Mouse (Mus musculus) cerebellum, adult (tissue): ENCODE measurements around the gene Sfxn5.

ENCODE experiments used
- ATAC-seq: cut with Nextera tagmentation; 2 replicates; pipeline ENCODE4 v1.9.2; 2017; ENCODE audit warnings: mild to moderate bottlenecking, moderate library complexity, mixed read lengths; ENCODE audit not compliant: insufficient number of reproducible peaks, low FRiP score, low TSS enrichment

Sfxn5 gene

DNA sequence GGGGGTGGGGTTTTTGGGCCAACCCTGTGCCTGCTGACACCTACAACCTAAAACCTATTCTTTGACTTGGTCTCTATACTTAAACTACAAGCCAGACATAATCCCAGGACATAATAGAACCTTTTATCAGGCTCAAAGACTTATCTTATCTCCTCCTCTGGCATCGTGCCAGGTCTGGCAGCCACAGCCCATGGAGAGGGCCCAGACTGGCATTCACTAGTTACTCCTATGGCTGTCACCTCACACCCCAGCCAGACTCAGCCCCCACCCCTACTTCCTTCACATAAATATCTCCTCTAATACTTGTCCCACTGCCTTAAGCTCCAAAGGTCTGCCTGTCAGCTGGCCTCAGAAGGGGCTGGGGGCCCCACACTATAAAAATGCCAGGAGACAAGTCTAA is 33.2 kb upstream of the Sfxn5 start:
- ATAC-seq, result no peak

DNA sequence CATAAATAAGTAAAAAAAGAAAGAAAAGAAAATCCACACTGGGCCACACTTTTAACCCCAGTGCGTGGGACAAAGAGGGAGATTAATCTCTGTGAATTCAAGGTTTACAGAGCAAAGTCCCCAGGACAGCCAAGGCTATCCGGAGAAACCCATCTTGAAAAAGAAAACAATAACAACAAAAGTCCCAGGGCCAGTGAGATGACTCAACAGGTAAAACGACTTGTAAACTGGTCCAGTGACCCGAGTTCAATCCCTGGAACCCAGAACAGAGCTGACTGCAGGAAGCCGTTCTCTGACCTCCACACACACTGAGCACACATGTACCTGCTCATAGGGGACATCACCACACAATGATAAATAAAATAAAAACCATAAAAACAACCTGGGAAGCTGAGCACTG is 31.2 kb upstream of the Sfxn5 start:
- no peak for ATAC-seq

DNA sequence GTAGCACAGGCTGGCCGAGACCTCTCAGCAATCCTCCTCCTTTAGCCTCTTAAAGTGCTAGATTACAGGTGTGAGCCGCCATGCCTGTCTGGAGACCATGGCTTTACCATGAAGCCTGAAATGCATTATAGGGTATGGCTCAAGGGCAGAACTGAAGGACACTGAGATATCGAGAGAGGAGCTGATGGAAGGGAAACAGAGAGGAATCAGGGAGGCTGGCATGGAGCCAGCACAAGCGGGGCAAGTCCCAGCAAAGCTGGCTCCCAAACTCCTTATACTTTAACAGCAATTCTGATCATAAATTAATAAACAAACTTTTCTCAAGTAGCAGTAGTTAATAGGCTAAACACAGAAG is 30.7 kb upstream of the Sfxn5 start:
- no peak for ATAC-seq

DNA sequence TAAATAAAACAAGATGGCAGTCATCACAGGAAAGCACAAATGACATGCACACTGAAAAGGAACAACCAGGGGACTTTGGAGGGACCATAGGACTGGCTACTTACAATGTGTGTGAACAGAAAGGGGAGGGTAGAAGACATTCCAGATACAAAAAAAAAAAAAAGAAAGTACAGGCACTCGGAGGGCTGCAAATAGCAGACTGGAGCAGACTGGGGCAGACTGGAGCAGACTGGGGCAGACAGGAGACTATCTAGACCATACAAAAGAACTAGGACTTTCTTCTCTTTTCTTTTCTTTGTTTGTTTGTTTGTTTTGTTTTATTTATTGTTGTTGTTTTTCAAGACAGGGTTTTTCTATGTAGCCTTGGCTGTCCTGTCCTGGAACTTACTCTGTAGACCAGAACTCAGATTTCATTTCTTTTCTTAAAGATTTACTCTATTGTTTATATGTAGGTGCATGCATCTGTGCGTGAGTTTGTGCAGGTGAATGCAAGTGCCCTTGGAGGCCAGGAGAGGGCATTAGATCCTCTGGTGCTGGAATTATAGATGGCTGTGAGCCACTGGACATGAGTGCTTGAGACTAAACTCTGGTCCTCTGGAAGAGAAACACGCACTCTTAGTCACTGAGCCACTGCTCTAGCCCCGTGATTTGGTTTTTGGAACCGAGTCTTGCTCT is 30.1 kb upstream of the Sfxn5 start:
- ATAC-seq, result no peak

DNA sequence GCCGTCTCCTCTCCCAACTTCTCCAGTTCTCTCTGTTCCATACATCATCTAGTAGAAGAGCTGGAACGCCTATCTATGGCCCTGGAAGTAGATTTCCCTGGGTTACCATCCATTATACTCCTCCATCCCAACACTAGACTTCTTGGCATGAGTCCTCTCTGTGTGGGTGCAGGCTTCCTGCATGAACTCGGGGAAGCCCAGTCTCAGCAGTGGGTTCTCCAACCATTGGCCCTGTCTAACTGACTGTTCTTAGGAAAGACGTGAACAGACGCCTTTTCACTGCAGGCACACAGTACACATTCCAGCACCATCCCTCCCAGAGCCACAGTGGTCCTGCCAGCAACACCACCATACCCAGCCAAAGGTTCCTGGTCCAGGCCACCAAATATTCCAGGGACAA is 29.4 kb upstream of the Sfxn5 start:
- ATAC-seq, result no peak

DNA sequence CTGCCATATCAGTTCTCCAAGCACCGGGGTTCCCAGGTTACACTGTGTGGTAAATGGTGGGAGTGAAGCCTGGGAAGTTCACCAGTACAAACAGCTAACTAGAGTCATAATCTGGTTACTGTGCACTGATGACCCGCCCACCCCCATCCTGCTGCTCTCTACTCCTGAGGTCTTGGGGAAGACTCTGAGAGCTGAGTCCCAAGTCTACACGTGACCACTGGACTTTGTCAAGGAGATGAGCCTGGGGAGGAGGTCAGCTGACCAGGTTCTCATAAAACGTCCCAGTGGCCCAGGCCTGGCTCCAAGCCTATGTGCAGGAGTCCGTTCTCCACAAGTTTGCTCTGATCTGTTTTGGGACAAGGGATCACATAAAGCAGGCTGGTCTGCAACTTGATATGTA is 27.1 kb upstream of the Sfxn5 start:
- ATAC-seq, result no peak

DNA sequence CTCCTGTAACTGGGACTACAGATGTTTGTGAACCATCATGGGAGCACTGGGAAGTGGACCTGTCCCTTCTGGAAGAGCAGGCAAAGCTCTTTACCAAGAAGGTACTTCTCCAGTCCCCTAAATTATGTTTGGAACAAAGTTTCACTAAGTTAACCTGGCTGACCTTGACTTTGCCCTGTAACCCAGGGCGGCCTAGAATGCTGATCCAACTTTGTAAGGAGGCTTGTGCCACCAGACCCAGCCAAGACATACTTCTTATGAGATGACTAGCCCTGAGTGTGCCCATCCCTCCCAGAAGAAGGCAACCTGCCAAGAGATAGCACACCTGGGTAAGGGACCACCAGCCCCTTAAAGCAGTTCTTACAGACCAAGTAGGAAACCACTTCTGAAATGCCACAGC is 25.7 kb upstream of the Sfxn5 start:
- ATAC-seq, result no peak

DNA sequence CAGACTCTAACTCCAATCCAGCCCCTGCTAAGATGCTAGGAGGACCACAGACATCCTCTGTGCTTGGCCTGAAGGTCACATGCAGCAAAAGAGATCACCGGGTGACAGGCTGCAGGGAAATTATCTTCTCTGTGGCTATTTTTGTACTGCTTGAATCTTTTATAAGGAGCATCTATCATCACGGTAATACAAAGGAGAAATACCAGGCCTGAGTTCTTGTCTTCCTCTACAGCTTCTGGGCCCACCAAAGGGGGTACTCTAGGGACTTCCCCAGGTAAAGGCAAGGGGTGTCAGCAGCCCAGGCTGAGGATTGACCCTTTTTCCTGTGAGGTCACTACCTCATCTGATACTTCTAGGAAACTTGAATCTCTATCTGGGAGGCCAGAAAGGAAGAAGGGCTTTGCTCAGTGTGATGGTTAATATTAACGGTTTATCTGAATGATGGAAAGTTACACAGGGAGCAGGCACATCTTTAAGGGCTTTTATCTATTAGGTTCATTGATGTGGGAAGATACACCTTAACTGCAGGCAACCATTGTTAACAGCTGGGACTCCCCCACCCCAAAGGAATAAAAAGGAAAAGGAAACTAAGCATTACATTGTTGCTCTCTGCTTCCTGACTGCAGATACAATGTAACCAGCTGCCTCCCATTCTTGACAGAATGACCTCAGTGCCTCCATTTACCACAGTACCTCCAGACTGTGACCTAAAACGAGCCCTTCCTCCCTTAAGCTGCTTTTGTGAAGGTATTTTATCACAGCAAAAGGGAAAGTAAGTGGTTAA is 23.7 kb upstream of the Sfxn5 start:
- ATAC-seq, result no peak

DNA sequence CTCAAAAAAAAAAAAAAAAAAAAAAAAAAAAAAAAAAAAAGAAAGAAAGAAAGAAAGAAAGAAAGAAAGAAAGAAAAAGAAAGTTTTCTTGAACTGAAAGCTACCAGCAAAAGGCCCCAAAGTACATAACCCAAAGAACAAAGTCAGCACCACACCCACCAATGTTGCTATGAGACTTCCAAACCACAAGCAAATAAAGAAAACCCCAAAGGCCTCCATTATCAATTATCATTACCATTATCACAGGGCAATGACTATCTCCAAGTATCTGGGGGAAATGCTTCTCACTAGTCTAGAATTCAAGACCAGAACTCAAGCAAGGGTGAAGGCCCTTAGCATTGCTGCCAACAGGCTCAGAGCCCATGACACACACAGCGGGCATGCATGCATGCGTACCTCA is 22.5 kb upstream of the Sfxn5 start:
- no peak for ATAC-seq

DNA sequence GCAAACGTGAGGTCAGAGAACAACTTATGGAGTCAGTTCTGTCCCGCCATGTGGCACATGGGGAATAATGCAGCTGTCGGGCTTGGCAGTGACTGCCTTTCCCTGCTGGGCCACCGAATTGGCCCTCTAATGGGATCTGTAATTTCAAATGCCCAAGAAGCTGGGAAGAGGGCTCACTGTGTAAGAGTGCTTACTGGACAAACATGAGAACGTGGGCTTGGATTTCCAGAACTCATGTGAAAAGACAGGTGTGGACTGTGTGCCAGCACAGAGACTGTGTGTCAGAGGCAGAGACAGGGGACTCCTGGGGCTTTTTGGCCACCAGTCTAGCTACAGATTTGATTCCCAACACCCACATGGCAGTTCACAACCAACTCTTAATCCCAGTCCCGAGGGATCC is 21.5 kb upstream of the Sfxn5 start:
- no peak; the same call in 1 of the 2 replicates for ATAC-seq

DNA sequence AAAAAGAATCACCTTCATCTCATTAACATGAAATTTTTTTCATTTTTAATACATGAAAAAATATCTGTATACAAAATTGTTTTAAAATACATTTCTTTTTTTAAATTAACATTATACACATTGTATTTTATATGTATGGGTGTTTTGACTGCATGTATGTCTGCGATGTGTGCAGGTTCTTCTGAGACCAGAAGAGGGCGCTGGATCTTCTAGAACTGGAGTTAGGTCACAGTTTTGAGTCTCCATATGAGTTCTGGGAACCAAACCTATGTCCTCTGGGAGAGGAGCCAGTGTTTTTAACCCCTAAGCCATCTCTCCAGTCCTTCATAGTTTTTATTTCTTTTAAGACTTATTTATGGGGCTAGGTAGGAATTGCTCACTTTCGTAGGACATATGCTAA is 20.5 kb upstream of the Sfxn5 start:
- no peak for ATAC-seq

DNA sequence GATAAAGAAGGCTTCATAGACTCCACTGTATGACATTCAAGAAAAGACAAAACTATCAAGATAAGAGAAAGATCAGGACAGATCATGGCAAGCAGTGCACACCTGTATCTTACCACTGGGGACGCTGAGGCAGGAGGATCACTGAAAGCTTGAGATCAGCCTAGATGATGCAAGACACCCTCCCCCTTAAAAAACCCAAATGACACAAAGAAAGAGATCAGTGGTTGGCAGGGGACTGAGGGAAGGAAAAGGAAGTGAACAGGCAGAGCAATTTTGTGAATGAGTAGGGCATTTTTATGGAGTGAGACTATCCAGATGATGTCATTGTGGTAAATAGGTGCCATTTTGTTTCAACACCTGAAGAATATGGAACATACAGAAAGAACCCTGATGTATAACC is 16.9 kb upstream of the Sfxn5 start:
- no peak for ATAC-seq

DNA sequence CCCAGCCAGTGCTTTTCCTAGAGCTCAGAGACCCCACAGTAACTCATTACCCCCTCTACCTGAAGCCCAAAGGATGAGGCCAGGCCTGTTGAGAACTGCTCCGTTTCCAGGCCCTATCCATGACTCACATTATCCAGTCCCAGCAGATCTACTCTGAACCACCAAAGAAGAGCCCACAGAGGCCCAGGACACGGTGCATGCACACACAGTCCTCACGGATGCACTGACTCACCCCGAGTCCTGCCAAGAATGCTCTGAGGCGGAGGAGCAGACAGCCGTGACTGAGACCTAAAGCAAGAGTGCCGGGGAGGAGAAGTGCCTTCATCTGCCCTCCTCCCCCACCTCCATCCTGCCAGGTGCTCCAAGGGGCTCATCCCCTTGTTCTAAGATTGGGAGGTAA is 16.0 kb upstream of the Sfxn5 start:
- ATAC-seq, result no peak; the same call in 1 of the 2 replicates

DNA sequence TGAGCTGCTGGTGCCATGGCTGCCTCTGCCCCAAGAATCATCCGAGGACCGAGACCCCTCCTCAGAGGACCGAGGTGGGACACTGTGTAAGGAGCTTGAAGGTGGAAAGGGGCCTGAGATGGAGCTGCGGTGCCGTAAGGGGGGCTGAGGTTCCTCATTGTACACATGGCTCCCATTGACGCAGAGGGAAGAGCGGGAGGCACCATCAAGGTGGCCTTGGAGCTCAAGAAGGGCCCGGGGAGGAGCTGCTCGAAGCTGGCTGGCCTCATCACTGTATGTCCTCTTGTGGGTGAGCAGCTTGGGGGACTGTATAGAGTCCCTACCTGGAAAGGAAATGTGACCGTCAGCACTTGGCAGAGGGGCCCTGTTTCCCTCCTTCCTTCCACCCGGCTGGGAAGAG is 14.9 kb upstream of the Sfxn5 start:
- ATAC-seq, result no peak

DNA sequence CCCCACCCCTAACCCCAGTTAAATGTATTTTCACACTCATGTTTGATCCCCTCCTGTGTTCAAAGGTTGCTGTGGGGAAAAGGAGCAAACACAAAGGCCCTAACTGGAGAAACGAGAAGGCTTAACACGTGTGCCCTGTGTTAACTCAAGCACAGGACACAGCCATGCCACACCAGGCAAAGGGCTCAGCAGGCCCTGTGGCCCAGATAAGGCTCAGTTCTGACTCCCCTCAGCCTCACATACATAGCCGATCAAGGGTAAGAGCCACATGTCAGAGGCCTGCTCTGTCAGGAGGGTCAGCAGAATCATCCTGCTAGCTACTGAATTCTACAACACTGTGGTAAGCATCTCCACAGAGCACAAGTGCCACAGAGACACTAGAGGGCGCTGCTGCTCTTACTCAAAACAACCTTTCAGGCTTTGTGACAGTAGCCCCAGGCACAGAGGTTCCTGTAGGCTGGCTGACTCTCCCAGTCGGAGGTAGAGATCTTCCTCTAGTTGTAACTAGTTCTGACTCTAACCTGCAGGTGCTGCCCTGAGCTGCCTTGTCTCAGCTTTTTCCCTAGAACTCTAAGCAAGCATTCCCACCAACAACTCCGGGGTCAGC is 12.9 kb upstream of the Sfxn5 start:
- ATAC-seq, result peak; percentile 76

DNA sequence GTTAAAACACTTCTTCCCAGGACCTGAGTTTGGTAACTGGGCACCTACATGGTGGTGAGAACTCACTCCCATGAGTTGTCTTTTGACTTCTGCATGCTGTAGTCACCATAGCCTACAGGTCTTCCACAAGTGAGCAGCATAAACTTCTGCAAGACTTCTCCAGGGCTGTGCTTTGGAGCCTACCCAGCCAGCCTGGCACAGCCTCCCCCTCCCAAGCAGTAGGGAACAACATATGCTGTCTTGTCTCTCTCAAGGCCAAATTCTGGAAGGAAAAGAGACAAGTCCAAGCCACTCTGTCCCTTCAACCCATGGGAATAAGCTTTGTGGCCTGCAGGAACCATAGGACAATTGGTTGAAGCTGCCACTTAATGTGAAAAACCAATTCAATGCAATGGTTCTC is 11.7 kb upstream of the Sfxn5 start:
- ATAC-seq, result no peak

DNA sequence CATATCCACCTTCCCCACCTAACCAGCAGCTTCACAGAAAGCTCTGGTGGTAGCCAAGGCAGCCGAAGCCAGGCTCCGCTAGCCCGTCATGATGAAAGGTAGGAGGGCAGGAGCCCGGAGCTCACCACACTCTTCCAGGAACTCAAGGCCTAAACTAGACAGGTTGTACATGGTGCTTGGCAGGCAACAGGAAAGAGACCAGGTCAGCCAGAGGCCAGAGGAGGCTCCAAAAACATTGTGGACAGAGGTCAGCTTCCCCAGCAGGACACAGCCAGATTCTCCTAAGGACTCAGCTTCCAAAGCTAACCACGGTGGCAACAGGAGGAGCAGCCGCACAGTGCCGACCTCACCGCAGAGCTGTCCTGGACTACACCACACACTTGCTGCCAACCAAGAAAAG is 9.8 kb upstream of the Sfxn5 start:
- ATAC-seq, result no peak

DNA sequence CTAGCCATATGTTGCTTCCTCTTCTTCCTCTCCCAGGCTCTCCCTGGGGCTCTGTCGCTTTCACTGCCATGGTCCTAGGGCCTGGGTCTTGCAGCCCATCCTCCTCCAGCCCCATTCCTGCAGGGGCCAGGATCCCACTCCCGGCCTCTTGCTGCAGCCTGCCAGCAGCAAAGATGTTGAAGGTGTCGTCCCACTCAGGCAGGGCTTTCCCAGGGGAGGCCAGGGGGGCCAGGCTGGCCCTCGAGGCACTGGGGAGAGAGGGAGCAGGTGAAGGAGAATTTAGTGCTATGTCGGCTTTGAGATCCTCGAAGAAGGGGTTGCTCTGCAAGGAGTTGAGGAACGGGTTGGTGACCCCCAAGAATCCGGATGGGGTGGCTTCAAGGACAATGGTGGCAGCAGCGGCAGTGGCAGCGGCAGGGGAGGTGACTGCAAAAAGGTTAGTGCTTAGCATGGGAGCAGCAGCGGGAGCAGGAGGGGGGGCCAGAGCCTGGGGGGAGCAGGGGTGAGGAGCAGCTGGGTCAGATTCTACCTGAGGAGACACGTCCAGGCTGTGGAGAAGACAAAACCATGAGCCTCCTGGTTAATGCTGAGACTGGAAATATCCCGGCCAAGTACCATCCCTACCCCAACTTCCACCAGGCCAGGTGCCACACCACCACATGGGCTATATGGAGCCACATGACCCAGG is 8.7 kb upstream of the Sfxn5 start:
- no peak for ATAC-seq

DNA sequence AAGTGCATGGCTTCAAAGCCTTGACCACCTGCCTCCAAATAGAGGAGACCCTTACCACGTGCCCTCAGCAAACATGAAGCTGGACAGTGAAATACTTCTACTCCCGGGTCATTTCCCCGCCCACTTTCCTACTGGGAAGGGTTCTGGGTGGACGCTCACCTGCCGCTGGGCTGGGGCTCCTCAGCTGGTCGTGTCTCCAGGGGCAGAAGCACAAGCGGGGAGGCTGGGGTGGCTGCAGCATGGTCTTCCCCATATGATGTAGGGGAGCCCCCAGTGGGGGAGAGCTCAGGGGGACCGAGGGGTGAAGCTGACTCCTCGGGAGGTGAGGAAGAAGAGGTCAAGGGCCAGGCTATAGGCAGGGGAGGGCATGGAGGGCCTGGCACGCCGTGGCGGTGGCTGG is 7.0 kb upstream of the Sfxn5 start:
- no peak for ATAC-seq

DNA sequence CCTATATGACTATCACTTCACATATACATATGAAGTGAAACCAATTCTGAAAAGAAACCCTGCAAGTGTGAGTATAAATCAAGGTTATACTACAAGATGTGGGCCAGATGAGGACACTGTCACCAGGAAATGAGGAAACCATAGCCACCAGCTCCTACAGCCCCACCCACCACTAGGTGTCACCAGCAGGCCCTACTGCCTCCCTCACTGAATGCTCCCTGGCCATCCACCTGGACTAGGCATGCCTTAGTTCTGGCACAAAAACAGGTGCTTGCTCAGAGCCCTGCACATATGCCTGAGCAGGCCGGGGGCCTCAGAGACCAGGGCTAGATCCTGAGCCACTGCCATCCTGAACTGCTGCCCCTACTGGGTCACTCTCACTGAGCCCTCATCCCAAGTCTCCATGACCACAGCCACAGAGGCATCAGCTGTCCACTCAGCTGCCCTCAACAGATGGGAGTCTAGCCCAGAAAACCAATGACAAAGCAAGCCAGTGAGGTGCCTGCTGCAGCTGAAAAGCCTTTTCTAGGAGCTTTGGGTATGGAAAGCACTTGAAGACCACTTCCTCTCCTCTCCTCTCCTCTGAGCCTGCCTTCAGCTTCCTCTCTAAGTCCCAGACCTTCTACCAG is 6.2 kb upstream of the Sfxn5 start:
- peak; percentile 59 for ATAC-seq

DNA sequence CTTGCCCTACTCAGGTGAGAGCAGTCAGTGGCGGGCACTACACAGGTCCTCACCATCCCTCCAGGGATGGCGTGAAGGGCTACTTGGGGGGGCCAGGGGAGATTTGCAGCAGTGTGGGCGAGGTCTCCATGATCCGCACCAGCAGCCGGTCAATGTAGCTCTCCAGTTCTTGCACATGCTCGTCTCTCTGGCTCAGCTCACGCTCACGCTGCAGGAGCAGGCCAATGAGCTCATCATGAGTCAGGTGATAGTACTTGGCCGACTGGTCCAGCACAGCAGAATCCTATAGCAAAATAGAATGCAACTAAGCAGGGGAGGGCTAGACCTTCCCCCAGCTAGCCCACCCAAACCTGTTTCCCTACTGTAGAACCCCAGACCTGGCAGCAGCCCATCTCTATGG is 3.7 kb upstream of the Sfxn5 start:
- no peak for ATAC-seq
